Mouse (Mus musculus) kidney, embryonic 14.5 days (tissue): ENCODE results near the gene Rnf6. TPM values are rescaled to one million over a fixed set of nuclear protein-coding genes. Genes with fewer than 3 reads are reported as not detected.
A peak's percentile ranks its signal among the peaks of the same experiment; 100 is the strongest.

ENCODE experiments used
- ATAC-seq: fragments of 200-750 bp; cut with Nextera tagmentation; 2 replicates; pipeline ENCODE4 v1.8.0; 2017; ENCODE audit warnings: moderate number of reproducible peaks, mild to moderate bottlenecking, moderate TSS enrichment, moderate library complexity; ENCODE audit not compliant: low FRiP score, low TSS enrichment
- H3K27ac ChIP-seq: fragments of 300-500 bp; sonication (generic); 2 replicates; pipeline ENCODE4 v1.5.1; 2014; ENCODE audit warnings: low read depth, mild to moderate bottlenecking, low read length, moderate library complexity, mixed read lengths
- H3K27me3 ChIP-seq: fragments of 300-500 bp; sonication (generic); 2 replicates; pipeline ENCODE4 v1.6.1; 2014; ENCODE audit warnings: mild to moderate bottlenecking, low read length; ENCODE audit not compliant: control insufficient read depth, insufficient read depth
- H3K36me3 ChIP-seq: fragments of 300-500 bp; sonication (generic); 2 replicates; pipeline ENCODE4 v1.6.1; 2014; ENCODE audit warnings: low read length, mixed read lengths; ENCODE audit not compliant: control insufficient read depth, insufficient read depth
- H3K4me1 ChIP-seq: fragments of 300-500 bp; sonication (generic); 2 replicates; pipeline ENCODE4 v1.6.1; 2014; ENCODE audit warnings: low read length, mixed read lengths; ENCODE audit not compliant: control insufficient read depth, insufficient read depth
- H3K4me2 ChIP-seq: fragments of 300-500 bp; sonication (generic); replicated peaks from 2 replicates; pipeline ENCODE4 v1.6.1; 2014; ENCODE audit warnings: low read depth, mild to moderate bottlenecking, low read length
- H3K4me3 ChIP-seq: fragments of 300-500 bp; sonication (generic); 2 replicates; pipeline ENCODE4 v1.5.1; 2014; ENCODE audit warnings: mild to moderate bottlenecking, low read length
- H3K9ac ChIP-seq: fragments of 300-500 bp; sonication (generic); 2 replicates; pipeline ENCODE4 v1.6.1; 2014; ENCODE audit warnings: low read depth, mild to moderate bottlenecking, low read length, moderate library complexity
- H3K9me3 ChIP-seq: fragments of 300-500 bp; sonication (generic); 2 replicates; pipeline ENCODE4 v1.6.1; 2016; ENCODE audit warnings: low read length; ENCODE audit not compliant: control insufficient read depth
- WGBS: fragments of 180-500 bp; shearing (Covaris S2); extraction: QIAGEN DNeasy Blood & Tissue Kit; methylation state at CpG from one replicate; pipeline ENCODE4 v1.1.7; 2014; 5-methylcytosine and 5-hydroxymethylcytosine counted together
- polyA plus RNA-seq: library from polyadenylated mRNA; unstranded; fragments of >200 nt; fragmentation: Nextera tagmentation; extraction: Ambion mirVana; gene quantifications from 2 replicates; pipeline ENCODE4 v1.2.1, GENCODE M21; 2014

Gene Rnf6
- polyA plus RNA-seq, 1 experiment from 2014 or later, result 38.2 TPM

DNA sequence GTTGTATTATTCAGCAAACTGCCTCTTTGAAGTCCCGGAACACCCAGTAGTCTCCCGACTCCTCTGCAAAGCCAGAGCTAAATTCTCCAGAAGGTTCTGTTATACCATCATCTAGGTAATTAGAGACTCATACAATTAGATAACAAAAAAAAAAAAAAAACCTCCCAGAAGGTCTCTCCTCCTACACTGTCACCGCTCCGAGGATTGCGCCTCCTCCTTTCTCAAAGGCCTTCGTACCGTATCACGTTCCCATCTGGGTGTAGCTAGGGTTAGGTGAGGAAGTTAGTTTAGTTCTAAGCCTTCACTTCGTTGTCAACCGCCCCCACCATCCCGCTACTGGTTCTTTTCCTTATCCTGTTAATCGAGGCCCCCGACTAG is 865 bp downstream of the Rnf6 start:
- H3K36me3 ChIP-seq, result peaks cover 29% of the 10 kb centered on the region
- H3K4me1 ChIP-seq, result peaks cover 7% of the 10 kb centered on the region; the same call in 1 of the 2 replicates
- H3K4me2 ChIP-seq, result peak overlapping the region; percentile 74
- H3K9ac ChIP-seq, result peak overlapping the region; percentile 42
- H3K27me3 ChIP-seq, result no peaks in the 10 kb centered on the region
- H3K9me3 ChIP-seq, result no peaks in the 10 kb centered on the region
- peak; percentile 47 for ATAC-seq
- peak overlapping the region; percentile 45 for H3K4me3 ChIP-seq
- WGBS, result 6% methylated on average over 13 of the region's 13 CpGs
- H3K27ac ChIP-seq, result peak overlapping the region; percentile 92; the same call in 1 of the 2 replicates

DNA sequence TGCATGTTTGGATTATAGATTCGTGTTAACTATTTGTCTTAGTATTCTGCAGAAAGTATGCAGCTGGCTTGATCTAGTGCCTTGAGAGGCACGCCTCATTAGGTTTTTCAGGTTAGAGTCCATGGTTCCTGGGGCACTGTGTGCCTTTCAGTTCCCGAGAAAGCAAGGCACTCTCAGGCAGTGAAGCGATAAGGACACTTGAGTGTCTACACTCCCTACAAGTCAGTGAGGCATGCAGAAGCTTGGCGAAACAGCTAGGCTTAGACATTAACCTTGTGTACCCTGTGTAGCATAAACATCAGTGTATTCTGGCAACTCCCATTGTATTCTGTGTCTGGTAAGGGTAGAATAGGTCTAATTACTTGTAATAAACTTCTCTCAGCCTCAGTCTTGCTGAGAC is 15.8 kb downstream of the Rnf6 start:
- peak overlapping the region; percentile 74; the same call in 1 of the 2 replicates for H3K27ac ChIP-seq
- H3K36me3 ChIP-seq, result peaks cover 45% of the 10 kb centered on the region

DNA sequence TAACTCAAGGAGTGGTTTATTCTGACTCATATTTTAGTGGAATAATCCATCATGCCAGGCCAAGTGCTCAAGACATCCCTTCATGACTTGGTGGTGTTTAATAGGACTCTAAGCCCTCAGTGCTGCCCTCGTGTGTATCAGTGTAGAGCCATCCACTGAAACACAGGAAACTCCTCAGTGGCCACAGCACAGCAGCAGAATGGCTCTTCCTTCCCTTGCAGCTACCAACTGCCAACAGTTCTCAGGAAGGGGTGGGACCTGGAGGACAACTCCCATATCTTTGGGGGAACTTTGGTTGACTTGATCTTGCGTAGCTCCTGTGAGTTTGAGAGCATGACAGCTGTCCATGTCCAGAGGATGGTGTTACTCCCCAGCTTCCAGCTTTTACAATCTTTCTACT is 17.4 kb downstream of the Rnf6 start:
- Histone ChIP-seq H3K9ac (no peak overlapping the region), H3K4me3 (no peak overlapping the region), H3K36me3 (peaks cover 32% of the 10 kb centered on the region), H3K27me3 (no peaks in the 10 kb centered on the region), H3K9me3 (no peaks in the 10 kb centered on the region), H3K4me2 (no peak overlapping the region), H3K4me1 (peaks cover 6% of the 10 kb centered on the region; the same call in 1 of the 2 replicates), H3K27ac (no peak overlapping the region)
- WGBS, result 87% methylated on average over 2 of the region's 2 CpGs
- no peak for ATAC-seq

More for the DNA sequence above, 15.8 kb downstream of the Rnf6 start:
- Histone ChIP-seq H3K4me2 (no peak overlapping the region), H3K9me3 (no peaks in the 10 kb centered on the region), H3K4me3 (no peak overlapping the region), H3K9ac (no peak overlapping the region), H3K27me3 (no peaks in the 10 kb centered on the region), H3K4me1 (peaks cover 6% of the 10 kb centered on the region; the same call in 1 of the 2 replicates)
- WGBS, result 37% methylated on average over 5 of the region's 5 CpGs
- ATAC-seq, result peak; percentile 98

DNA sequence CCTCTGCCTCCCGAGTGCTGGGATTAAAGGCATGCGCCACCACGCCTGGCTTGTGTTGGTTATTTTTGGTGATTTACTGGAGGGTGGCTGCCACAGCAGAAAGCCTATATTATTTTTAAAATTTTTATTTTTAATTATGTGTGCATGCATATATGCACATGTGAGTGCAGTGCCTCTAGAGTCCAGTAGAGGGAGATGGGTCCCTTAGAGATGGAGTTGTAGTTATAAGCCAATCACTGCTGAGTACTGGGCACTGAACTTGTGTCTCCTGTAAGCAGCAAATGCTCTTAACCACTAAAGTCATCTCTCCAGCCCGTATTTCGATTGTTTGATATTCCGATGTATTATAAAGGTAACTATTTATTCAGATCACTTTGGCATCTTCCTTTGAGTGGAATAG is 20.8 kb downstream of the Rnf6 start:
- no peaks in the 10 kb centered on the region for H3K27me3 ChIP-seq
- H3K9ac ChIP-seq, result no peak overlapping the region
- no peak overlapping the region for H3K27ac ChIP-seq
- 95% methylated on average over 6 of the region's 6 CpGs for WGBS
- H3K4me1 ChIP-seq, result no peaks in the 10 kb centered on the region
- peaks cover 18% of the 10 kb centered on the region for H3K36me3 ChIP-seq
- H3K4me2 ChIP-seq, result no peak overlapping the region
- no peaks in the 10 kb centered on the region for H3K9me3 ChIP-seq
- no peak for ATAC-seq
- H3K4me3 ChIP-seq, result no peak overlapping the region

DNA sequence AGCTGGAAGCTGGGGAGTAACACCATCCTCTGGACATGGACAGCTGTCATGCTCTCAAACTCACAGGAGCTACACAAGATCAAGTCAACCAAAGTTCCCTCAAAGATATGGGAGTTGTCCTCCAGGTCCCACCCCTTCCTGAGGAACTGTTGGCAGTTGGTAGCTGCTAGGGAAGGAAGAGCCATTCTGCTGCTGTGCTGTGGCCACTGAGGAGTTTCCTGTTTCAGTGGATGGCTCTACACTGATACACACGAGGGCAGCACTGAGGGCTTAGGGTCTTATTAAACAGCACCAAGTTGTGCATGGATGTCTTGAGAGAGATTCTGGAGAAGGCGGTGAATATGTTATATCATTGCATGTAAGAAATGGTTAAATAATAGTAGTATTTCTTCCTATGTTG is 21.8 kb downstream of the Rnf6 start:
- no peaks in the 10 kb centered on the region for H3K27me3 ChIP-seq
- H3K27ac ChIP-seq, result no peak overlapping the region
- WGBS, result 75% methylated on average over 2 of the region's 2 CpGs
- H3K4me3 ChIP-seq, result no peak overlapping the region
- H3K36me3 ChIP-seq, result peaks cover 11% of the 10 kb centered on the region
- H3K4me2 ChIP-seq, result no peak overlapping the region
- no peaks in the 10 kb centered on the region for H3K9me3 ChIP-seq
- H3K9ac ChIP-seq, result no peak overlapping the region
- no peaks in the 10 kb centered on the region for H3K4me1 ChIP-seq
- ATAC-seq, result no peak; the same call in 1 of the 2 replicates

DNA sequence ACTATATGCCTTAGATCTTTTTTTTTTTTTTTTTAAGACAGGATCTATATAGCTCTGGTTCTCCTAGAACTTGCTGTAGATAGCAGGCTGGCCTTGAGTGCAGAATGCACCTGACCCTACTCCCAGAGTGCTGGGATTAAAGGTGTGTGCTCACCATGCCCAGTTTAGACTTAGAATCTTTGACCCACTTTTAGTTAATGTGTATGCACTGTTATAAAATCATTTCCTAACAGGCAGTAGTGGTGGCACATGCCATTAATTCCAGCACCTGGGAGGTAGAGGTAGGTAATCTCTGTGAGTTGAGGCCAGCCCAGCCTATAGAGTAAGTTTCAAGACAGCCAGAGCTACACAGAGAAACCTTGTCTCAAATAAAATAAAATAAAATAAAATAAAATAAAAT is 22.3 kb downstream of the Rnf6 start:
- Histone ChIP-seq H3K4me1 (no peaks in the 10 kb centered on the region), H3K36me3 (peaks cover 7% of the 10 kb centered on the region), H3K9me3 (no peaks in the 10 kb centered on the region), H3K4me2 (no peak overlapping the region), H3K4me3 (no peak overlapping the region), H3K27ac (no peak overlapping the region), H3K27me3 (no peaks in the 10 kb centered on the region), H3K9ac (no peak overlapping the region)
- ATAC-seq, result 0 out of 2 replicates have a peak, but pooled peaks have one; percentile 43

DNA sequence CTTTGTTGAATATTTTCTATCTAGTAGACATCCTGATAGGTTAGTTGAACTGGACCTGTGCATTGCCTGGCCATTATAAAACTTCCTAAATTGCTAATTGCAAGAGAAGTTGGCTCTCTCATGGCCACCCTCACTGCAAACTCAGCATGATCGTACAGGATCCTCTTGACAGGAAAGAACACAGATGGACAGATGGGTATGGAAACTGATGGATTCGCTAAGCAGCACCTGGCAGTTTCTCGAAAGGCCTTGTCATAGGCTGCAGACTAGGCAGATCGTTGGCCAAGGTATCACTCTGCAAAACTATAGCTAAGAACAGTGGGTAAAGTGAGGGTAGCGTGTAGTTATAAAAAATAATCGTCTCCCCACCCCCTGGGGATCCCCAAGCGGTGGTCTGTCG is 28.0 kb downstream of the Rnf6 start:
- 79% methylated on average over 8 of the region's 8 CpGs for WGBS
- no peaks in the 10 kb centered on the region for H3K27me3 ChIP-seq
- H3K36me3 ChIP-seq, result no peaks in the 10 kb centered on the region
- no peak overlapping the region for H3K9ac ChIP-seq
- H3K27ac ChIP-seq, result no peak overlapping the region
- H3K9me3 ChIP-seq, result no peaks in the 10 kb centered on the region
- H3K4me1 ChIP-seq, result no peaks in the 10 kb centered on the region
- H3K4me3 ChIP-seq, result no peak overlapping the region
- no peak overlapping the region for H3K4me2 ChIP-seq
- ATAC-seq, result no peak

DNA sequence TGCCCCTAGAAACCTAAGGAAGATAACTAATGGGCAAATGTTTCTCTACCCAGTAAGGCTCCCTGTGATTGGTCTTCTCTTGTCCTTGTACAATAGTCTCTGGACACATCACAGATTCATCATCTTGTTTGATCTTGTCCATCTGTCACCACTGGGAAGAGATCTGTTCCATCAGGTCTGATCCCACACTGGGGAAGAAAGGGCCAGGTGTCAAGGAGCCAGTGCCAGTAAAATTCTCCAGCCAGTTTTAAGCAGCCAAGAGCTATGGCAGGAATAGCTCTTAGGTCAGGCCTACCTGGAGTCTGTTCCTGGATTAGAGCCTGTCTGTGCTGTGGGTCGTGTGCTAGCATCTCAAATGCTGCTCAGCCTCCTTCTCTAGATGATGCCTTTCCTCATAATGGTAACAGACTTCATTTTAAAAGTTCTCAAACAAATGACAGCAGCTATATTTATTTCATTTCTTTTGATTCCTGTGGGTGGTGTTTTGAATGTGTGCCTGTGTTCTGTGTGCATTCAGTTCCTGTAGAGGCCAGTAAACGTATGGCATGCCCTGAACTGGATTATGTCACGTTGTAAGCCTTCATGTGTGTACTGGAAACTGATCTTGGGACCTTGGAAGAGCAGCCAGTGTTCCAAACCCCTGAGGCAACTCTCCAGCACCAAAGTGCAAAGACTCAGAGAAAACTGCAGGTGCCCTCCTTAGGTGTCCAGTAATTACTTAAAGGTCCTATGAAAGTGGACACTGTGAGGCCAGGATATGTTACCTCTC is 30.7 kb downstream of the Rnf6 start:
- no peak overlapping the region for H3K4me3 ChIP-seq
- H3K9ac ChIP-seq, result no peak overlapping the region
- ATAC-seq, result no peak
- H3K9me3 ChIP-seq, result no peaks in the 10 kb centered on the region
- 60% methylated on average over 3 of the region's 3 CpGs for WGBS
- no peaks in the 10 kb centered on the region for H3K4me1 ChIP-seq
- no peak overlapping the region for H3K27ac ChIP-seq
- no peaks in the 10 kb centered on the region for H3K27me3 ChIP-seq
- H3K36me3 ChIP-seq, result no peaks in the 10 kb centered on the region
- H3K4me2 ChIP-seq, result no peak overlapping the region

DNA sequence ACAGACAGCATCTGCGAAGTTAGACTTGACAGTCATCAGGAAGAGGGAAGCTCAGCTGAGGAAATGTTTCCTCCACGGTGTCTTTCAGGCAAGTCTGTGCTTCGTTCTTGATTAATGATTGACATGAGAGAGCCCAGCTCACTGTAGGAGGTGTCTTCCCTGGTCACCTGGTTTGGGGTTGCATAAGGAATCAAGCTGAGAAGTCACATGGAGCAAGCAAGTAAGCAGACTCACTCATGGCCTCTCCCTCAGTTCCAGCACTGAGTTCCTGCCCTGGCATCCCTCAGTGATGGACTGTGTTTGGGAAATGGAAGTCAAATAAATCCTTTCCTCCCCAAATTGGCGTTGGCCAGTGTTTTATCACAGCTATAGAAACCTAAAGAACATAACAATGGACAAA is 31.3 kb downstream of the Rnf6 start:
- Histone ChIP-seq H3K27ac (no peak overlapping the region), H3K9ac (no peak overlapping the region), H3K4me1 (no peaks in the 10 kb centered on the region), H3K4me2 (no peak overlapping the region), H3K27me3 (no peaks in the 10 kb centered on the region), H3K4me3 (no peak overlapping the region), H3K9me3 (no peaks in the 10 kb centered on the region), H3K36me3 (no peaks in the 10 kb centered on the region)
- no peak for ATAC-seq
- 66% methylated on average over 4 of the region's 4 CpGs for WGBS
